28 mouse cellular contexts compared by ENCODE assay signal in the genomic region with DNA sequence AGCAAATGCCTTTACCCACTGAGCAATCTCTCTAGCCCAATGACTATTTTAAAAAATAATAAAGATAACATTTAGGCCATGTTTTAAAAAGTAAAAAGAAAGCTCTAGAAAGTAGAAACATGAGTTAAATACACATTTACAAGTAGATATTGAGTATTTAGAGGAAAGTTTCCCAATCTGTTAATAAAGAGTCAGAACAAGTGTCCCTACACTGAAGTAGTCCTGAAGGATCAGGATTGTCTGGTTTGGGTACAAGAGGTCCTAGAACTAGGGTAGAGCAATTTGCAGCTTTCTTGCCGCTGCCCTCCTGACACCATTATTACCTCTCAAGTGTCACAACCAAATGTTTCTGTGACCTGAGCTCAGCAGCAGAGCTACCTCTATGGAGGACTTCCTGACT.
"Had no signal": no experiment of that assay in that cellular context is flagged by ENCODE, and none has a peak within 500 bp of the region (broad histone marks: within the 10 kb centered on the region; RNA-seq: fewer than 3 reads in every experiment).

No protein-coding gene starts in this region.

- H3K4me3 ChIP-seq: left cerebral cortex, adult 2 months; limb, embryonic 10.5 days; limb, embryonic 12.5 days; limb, embryonic 13.5 days; limb, embryonic 15.5 days; liver, embryonic 12.5 days; liver, embryonic 13.5 days; liver, embryonic 15.5 days; lung, embryonic 15.5 days; megakaryocyte, embryonic 14.5 days; midbrain, embryonic 10.5 days; midbrain, embryonic 12.5 days; midbrain, embryonic 13.5 days; midbrain, embryonic 15.5 days; myocyte; neural tube, embryonic 12.5 days had no signal

- H3K27me3 ChIP-seq: limb, embryonic 12.5 days; limb, embryonic 13.5 days; limb, embryonic 15.5 days; liver, embryonic 12.5 days; liver, embryonic 13.5 days; liver, embryonic 15.5 days; lung, embryonic 15.5 days; megakaryocyte, embryonic 14.5 days; midbrain, embryonic 12.5 days; midbrain, embryonic 13.5 days; midbrain, embryonic 15.5 days; neural tube, embryonic 12.5 days had no signal

- ATAC-seq: liver, embryonic 12.5 days; liver, postnatal 0 days; midbrain, embryonic 13.5 days; midbrain, embryonic 15.5 days; midbrain, embryonic 16.5 days had no signal

- H3K27ac ChIP-seq: left cerebral cortex, adult 2 months; limb, embryonic 10.5 days; limb, embryonic 12.5 days; limb, embryonic 13.5 days; limb, embryonic 15.5 days; liver, embryonic 12.5 days; liver, embryonic 13.5 days; liver, embryonic 14.5 days; liver, embryonic 15.5 days; lung, embryonic 15.5 days; macrophage; midbrain, embryonic 10.5 days; midbrain, embryonic 12.5 days; midbrain, embryonic 13.5 days; midbrain, embryonic 15.5 days; neural tube, embryonic 12.5 days had no signal

- H3K4me2 ChIP-seq: limb, embryonic 12.5 days; limb, embryonic 13.5 days; limb, embryonic 15.5 days; liver, embryonic 11.5 days; liver, embryonic 12.5 days; liver, embryonic 13.5 days; liver, embryonic 15.5 days; lung, embryonic 14.5 days; lung, embryonic 15.5 days; midbrain, embryonic 11.5 days; midbrain, embryonic 12.5 days; midbrain, embryonic 13.5 days; midbrain, embryonic 15.5 days; neural tube, embryonic 12.5 days had no signal

- H3K4me1 ChIP-seq: limb, embryonic 10.5 days; limb, embryonic 12.5 days; limb, embryonic 13.5 days; limb, embryonic 15.5 days; liver, embryonic 12.5 days; liver, embryonic 13.5 days; liver, embryonic 15.5 days; lung, embryonic 15.5 days; midbrain, embryonic 10.5 days; midbrain, embryonic 12.5 days; midbrain, embryonic 13.5 days; midbrain, embryonic 15.5 days; neural tube, embryonic 12.5 days had no signal

- H3K9me3 ChIP-seq: limb, embryonic 10.5 days; limb, embryonic 12.5 days; limb, embryonic 13.5 days; limb, embryonic 15.5 days; liver, embryonic 12.5 days; liver, embryonic 13.5 days; liver, embryonic 15.5 days; lung, embryonic 15.5 days; megakaryocyte, embryonic 14.5 days; midbrain, embryonic 10.5 days; midbrain, embryonic 12.5 days; midbrain, embryonic 13.5 days; midbrain, embryonic 15.5 days; neural tube, embryonic 12.5 days had no signal

- H3K9ac ChIP-seq: limb, embryonic 12.5 days; limb, embryonic 13.5 days; limb, embryonic 15.5 days; liver, embryonic 12.5 days; liver, embryonic 13.5 days; liver, embryonic 14.5 days; liver, embryonic 15.5 days; liver, postnatal 0 days; lung, embryonic 14.5 days; lung, embryonic 15.5 days; midbrain, embryonic 12.5 days; midbrain, embryonic 13.5 days; midbrain, embryonic 15.5 days; neural tube, embryonic 12.5 days had no signal

- DNase-seq: left cerebral cortex, postnatal 4 days; liver; liver, embryonic 13.5 days; liver, postnatal 0 days; lung, embryonic 14.5 days; lung, postnatal 10 days; lung, postnatal 4 days; midbrain, embryonic 14.5 days had no signal
